Mouse (Mus musculus) frontal cortex, adult (tissue): ENCODE data around the gene Pxdn.

Experiments used
- ATAC-seq: cut with Nextera tagmentation; 2 replicates; pipeline ENCODE4 v1.9.2; 2017; ENCODE audit warnings: mild to moderate bottlenecking, moderate library complexity, mixed read lengths; ENCODE audit not compliant: low TSS enrichment

Gene Pxdn

DNA sequence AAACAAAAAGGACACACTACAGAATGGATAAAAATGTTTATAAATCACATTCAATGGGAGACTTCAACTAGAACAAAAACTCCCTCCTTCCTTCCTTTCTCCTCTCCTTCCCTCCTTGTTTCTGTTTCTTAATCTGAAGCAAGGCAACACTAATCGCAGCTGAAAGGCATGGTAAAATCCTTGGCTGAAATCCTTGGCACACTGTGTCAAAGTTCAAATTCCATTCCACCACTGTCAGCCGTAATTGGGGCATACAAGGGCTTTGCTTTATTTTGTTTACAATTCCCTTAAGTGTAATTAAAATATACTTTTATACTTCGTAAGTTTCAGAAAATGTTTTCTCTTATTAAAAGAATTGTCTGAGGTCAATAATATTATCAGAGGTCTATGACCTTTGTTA, 86.1 kb downstream of the Pxdn start:
- ATAC-seq = no peak

DNA sequence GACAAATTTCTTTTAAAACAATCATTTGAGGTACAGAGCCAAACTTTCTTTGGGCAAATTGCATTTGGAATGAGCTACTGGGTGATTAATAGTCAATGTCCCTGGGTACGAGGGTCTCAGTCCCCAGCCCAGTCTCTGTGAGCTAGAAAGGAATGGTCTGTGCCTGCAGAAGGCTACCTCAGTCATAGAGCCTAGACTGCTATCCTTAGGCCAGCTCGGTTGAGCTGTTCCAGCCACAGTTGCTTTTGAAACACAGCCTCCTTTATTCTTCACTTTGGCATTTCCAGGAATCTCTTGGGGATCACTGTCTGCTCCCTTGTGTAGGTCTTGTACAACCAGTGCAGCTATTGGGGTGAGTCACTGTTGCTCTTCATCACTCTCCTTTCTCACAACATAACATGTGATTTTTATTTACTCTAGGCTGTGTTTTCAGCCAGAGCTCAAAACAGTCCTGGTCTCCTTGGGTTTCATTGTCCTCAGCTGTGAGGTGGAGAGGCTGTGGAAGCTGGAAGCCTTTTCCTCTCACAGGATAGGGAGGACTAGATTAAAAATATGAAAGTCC, 86.9 kb downstream of the Pxdn start:
- no peak for ATAC-seq

DNA sequence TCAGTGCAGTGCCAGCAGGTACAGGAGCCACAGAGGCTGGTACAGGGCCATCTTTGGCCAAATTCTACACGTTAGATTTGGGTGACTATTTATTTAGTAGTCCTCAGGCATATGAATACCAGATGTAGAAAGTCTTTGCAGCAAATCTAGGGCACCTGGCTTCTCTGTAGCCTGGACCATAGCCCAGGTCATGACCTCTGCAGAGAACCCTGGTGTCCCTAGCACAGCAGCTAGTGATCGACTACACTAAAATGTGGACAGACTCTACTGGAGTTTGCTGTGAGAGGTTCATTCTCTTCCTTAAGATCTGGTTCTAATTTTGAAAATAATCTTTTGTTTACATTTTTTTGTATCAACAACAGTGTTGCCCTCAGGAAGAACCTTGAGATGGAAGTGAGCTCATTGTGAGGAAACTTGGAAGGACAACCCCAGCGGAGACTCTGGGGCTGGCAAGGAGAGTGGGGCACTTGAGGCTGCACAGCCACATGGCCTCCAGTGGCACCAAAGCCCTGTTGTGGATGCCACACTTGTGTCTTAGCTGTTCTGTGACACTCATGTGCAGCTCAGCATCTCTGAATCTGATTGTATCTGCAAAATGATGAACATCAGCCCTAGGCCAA, 90.4 kb downstream of the Pxdn start:
- ATAC-seq = no peak

- no peak for ATAC-seq
Observed at GRCm38 (mm10) chr12:30029111-30029510, 91.7 kb downstream of the Pxdn start.

GRCm38 (mm10) chr12:30030571-30030970, 93.2 kb downstream of the Pxdn start:
- no peak for ATAC-seq

DNA sequence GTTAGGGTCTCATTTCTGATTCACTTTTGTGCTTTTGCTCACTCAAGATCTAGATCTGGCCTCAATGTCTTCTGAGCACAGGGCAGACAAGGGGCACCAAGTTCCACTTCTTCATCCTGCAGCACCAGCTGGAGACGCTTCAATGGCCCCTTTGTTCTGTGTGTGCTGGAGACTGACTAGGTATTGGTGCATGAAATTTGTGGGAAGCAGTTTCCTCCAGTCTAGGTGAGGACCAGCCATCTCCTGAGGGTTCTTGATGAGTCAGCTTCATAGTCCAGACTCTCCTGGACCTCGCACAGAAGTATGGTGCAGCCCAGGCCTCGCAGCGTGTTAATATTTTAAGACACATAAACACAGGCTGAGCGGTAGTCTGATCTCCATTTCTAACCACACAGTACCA, 97.3 kb downstream of the Pxdn start:
- ATAC-seq = no peak

- ATAC-seq = no peak
Observed at GRCm38 (mm10) chr12:30035406-30035805, 98.0 kb downstream of the Pxdn start.

DNA sequence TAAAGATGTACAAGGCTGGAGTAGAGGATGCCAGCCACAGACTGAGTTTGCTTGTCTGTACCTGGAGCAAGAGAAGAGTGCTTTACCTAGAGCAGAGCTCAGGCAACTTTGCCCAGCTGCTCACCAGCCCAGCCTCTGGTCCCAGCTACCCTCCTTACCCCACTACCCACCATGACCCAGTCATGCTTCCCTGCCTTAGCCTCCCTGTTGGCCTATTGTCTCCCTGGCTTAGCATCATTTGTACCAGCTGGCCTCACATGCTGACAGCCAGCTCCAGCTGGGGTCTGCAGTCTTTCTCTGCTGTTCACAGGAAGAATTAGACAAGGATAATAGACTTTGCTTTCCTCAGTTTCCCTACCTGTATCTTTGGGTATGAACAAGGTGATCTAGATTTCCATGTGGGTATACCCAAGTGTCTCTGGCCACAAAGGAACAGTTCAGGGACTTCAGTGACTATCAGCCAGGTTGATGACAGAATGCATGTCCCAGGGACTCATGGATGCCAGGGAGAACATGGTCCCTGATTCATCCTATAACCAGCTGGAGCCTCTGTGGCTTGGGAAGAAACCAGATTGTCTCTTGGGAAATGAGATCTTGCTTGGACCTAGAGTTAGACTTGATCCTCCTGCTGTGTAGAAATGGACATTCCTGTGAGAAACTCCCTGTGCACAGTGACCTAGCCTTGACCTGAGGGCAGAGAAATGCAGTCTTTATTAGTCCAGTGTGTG, 98.6 kb downstream of the Pxdn start:
- ATAC-seq = no peak

DNA sequence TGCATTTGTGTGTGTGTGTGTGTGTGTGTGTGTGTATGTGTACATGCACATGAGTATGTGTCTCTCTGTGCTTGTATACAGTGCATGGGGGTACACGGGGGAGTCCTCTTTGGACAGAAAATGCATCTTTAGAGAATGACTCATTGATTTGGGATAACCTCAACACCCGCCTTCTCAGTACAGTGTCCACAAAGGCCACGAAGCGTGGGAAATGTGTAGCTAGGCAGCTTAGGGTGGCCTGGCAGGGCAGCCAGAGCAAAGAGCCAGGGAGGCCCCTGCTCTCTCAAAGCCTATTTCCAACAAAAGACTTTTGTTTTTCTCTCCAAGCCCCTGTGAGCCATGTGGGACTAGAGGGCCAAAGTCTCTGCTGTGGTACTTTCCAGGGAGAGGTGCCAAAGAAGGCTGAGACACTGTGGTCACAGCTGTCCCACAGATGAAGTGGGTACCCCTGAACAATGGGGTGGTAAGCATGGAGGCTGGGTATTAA, 99.2 kb downstream of the Pxdn start:
- 0 out of 2 replicates have a peak, but pooled peaks have one; percentile 22 for ATAC-seq

- ATAC-seq = peak; percentile 92
Observed at GRCm38 (mm10) chr12:30039565-30039964, 102.2 kb downstream of the Pxdn start.

DNA sequence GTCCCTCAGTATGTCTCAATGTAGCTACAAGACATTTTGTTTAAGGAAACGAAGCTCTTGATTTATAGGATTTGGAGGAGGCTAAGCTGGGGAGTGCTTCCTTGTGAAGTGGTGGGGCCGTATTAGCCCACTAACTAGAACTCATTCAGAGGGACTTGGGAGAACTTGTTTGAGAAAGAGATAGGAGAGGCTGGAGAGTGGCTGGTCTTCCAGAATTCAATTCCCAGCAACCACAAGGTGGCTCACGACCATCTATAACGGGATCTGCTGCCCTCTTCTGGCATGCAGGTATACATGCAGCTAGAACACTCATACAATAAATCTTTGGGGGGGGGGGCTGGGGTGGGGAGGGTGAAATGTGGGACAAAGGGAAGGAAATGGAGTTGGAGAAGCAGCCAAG, 102.7 kb downstream of the Pxdn start:
- peak; percentile 55 for ATAC-seq

DNA sequence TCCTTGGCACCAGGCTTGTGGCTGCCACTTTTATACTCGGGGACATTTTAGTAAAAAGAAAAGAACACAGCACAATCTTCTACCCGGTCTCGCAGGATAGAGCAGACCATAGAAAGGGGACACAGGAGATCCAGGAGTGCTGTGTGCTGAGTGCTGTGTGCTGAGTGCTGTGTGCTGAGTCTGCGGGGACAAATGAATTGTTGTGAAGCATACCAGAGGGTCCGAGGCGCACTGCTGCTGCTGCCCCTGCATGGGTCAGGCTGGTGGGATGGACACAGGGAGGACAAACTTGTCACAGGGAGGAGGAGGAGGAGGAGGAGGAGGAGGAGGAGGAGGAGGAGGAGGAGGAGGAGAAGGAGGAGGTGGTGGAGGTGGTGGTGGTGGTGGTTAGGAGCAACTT, 111.4 kb downstream of the Pxdn start:
- ATAC-seq = no peak

DNA sequence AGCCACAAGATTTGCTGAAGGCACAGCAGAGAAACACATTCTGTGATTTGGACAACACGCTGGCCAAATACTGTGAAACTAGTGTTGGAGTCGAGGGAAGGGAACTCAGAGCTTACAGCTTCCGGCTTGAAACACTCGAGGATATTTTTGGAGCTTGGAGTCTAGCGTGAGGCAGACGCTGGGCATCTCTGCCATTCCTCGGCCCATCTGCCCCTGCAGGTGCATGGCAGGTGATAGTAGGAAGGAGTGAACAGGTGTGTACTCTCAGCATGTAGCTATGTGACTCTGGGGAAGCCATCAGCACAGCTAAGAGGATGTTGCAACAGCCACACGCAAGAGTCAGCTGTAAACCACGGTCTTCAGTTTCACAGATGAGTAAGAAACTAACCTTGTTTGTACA, 112.4 kb downstream of the Pxdn start:
- peak; percentile 64; the same call in 1 of the 2 replicates for ATAC-seq

- ATAC-seq = peak; percentile 82
Observed at GRCm38 (mm10) chr12:30050235-30050634, 112.8 kb downstream of the Pxdn start.

DNA sequence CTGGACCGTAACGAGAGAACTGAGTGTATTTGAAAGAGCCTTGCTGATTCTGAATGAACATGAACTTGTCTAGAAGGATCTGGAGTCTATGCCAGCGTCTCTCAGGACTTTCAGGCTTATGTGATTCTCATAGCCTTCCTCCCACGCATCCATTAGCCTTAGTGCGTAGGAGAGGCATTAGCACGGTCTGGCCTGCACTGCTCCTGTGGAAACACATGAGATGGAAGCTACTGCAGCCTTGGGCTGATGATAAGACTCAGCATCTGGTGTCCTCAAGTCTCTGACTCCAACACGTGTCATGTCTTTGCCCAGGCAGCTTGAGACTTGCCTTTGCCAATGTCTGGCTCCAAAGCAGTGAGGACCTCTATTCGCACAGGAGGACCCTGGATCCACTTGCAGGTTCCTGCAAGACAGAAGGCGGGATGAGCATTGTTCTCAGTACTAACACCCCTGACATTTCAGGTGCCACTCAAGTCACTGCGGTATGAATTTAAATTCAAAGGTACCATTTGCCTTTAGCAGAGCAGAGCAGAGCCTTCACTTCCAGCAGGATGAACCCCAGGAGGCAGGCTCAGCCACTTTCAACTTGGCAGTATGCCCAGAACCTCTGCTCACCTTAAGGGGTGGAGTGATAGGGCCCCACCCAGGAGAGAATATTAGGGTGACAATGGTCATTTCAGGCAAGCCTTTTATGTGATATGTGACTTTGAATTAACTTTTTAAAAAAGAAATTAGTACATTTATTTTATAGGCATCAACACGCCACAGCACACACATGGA, 117.5 kb downstream of the Pxdn start:
- no peak for ATAC-seq

DNA sequence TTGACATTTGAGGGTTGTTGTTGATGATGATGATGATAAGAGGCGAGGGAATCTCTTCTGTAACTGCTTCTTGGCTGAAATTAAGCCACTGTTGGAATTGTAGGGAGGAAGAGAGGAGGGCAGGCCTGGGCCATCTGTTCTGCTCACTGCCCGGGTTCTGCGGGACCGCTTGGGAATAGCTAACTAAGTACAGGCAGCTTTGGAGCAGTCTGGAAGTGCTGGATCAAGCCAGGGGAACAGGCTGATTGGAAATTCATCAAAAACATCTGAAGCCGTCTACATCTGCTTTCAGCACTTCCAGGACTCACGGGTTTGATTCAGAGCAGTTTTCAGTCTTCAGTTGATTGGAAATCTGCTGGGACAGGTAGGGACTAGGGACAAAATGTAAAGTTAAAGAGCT, 120.6 kb downstream of the Pxdn start:
- no peak for ATAC-seq

DNA sequence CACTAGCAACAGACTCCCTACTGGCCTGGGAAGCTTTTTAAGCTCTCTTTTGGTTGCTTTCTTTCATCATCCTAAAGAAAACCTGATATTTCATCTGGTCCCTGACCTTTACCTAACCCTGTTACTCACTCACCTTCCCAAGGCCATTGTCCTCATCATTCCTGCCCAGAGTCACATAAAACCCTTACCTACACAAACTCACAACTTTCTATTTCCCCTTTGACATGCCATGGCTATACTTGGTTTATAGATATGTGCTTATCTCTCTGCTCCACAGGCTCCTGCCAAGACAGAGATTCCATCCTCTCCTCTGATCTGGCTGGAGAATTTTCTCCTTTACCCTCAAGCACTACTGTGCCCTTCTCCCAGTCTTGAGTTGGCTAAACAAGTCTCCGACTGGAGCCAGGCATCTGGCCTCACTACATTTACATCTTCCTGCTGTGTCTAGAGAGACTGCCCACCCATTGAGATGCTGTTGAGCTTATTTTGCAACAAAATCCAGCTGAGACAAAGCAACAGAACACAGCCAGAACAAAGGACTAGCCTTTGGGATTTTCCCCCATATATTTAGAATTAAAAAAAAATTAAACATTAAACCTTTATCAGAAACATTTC, 124.2 kb downstream of the Pxdn start:
- ATAC-seq = no peak

DNA sequence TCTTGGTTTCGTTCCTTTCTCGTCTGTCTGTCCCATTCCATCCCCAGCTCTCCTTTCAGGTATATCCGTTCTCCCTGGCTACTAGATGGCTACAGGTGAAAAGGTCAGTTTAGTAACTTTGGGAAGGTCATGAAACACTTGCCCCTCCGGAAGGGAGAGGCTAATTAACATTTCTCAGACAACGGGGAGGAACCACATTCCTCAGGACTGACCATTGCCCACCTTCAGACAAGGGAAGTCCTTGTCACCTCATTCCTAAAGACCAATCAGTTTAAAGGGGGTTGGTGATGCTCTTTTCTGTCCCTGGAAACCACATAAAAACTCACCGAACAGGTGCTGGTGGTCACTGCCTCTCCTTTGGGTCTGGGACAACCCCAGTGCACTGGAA, 124.7 kb downstream of the Pxdn start:
- no peak for ATAC-seq
